Mouse (Mus musculus): ENCODE measurements around the gene Cdc14a.

GRCm38 (mm10) chr3:116464318-116464717 is 40.5 kb upstream of the Cdc14a start:
- TF ChIP-seq CTCF (IDR thresholded peaks at IDR 0.05; ENCODE audit: borderline replicate concordance, extremely low read depth, insufficient read depth, insufficient read length) (no peak), POLR2A (IDR thresholded peaks at IDR 0.05; ENCODE audit: borderline replicate concordance, extremely low read depth, insufficient read depth, insufficient read length, poor library complexity, severe bottlenecking) (no peak)
